Mouse (Mus musculus): ENCODE results near the gene Ncaph. TPM values are rescaled to one million over a fixed set of nuclear protein-coding genes. Genes with fewer than 3 reads are reported as not detected.
"Not testable (repeated sequence)": the region's sequence is repeated elsewhere in the genome, so short reads cannot be mapped to it uniquely, and the experiment has no call there.

Ncaph gene
- total and polyA plus RNA-seq, 3 experiments = 53.4 to 74.1 (median 55.3) TPM

DNA sequence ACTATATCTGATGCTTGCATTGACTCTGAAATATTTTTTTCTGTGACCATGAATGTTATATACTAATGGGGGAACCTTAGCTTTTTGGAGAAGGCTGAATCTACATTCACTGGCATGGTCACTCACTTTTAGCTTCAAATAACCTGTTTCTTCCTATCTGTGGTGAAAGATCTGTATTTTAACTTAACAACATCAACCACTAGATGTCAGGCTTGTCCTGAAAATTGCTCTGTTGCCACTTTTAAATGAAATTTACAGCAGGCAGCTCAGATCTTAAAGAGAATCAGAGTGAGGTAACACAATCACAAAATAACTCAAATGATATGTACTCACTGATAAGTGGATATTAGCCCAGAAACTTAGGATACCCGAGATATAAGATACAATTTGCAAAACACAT, 32.5 kb upstream of the Ncaph start:
- DNase-seq (ENCODE audit: extremely low read depth) = peak; percentile 68
- in situ Hi-C loops (cut with MboI; ENCODE audit: low pct_ligation_motif_present, low pct_unique_long_range_greater_than_20kb, low sequenced_read_pairs); H3K4me2 ChIP-seq (ENCODE audit: insufficient read depth, low read depth, poor library complexity, severe bottlenecking); H3K27ac ChIP-seq (ENCODE audit: insufficient read depth, low read depth); dilution Hi-C loops (cut with MboI; ENCODE audit: extremely low pct_ligation_motif_present, extremely low pct_unique_long_range_greater_than_20kb, low sequenced_read_pairs); H3K9me3 ChIP-seq (replicated peaks; ENCODE audit: low read length); H3K27me3 ChIP-seq (replicated peaks); H3K36me3 ChIP-seq (replicated peaks in 1 of 2; ENCODE audit: control insufficient read depth in 1 of 2, insufficient read depth in 1 of 2, low read length in 1 of 2); H3K4me3 ChIP-seq (replicated peaks in 1 of 3; ENCODE audit: low read depth in 2 of 3, low read length in 2 of 3, poor library complexity in 1 of 3); H3K9ac ChIP-seq (ENCODE audit: insufficient read depth, low read depth); H3K79me2 ChIP-seq (replicated peaks; ENCODE audit: control insufficient read depth, extremely low read depth, insufficient read depth, poor library complexity, severe bottlenecking): not testable (repeated sequence)
- peaks cover 2 to 15% of the 10 kb centered on the region in 2 experiments; a peak in 2 of 4 replicates for H3K4me1 ChIP-seq (ENCODE audit: control insufficient read depth in 1 of 2, insufficient read depth in 2 of 2)
- peak; percentile 40; the same call in 1 of the 2 replicates for TF ChIP-seq ZC3H11A (IDR thresholded peaks at IDR 0.05; ENCODE audit: low read depth, low read length)
- peak; percentile 70 for TF ChIP-seq RAD21 (IDR thresholded peaks at IDR 0.05; ENCODE audit: low read depth, low read length)
- peak; percentile 26; the same call in 1 of the 2 replicates for TF ChIP-seq JUND (conservative IDR thresholded peaks at IDR 0.05; ENCODE audit: low read depth, low read length)
- TF ChIP-seq CTCF (conservative IDR thresholded peaks at IDR 0.05 in 1 of 2, IDR thresholded peaks at IDR 0.05 in 1 of 2; ENCODE audit: low read depth in 2 of 2, low read length in 2 of 2) = peak; percentile 8 to 76; a peak in 2 of 4 replicates
- TF ChIP-seq SMC3 (IDR thresholded peaks at IDR 0.05; ENCODE audit: low read depth, low read length) = peak; percentile 72

GRCm38 (mm10) chr2:127165675-127166074, 31.9 kb upstream of the Ncaph start:
- Histone ChIP-seq H3K27me3 (replicated peaks) (peaks cover 3% of the 10 kb centered on the region), H3K4me2 (ENCODE audit: insufficient read depth, low read depth, poor library complexity, severe bottlenecking) (peak overlapping the region; percentile 55), H3K36me3 (replicated peaks in 1 of 2; ENCODE audit: control insufficient read depth in 1 of 2, insufficient read depth in 1 of 2, low read length in 1 of 2) (no peaks in the 10 kb centered on the region), H3K9ac (ENCODE audit: insufficient read depth, low read depth) (no peak overlapping the region; the same call in 1 of the 2 replicates), H3K4me1 (ENCODE audit: control insufficient read depth in 1 of 2, insufficient read depth in 2 of 2) (peaks cover 2 to 15% of the 10 kb centered on the region in 2 experiments; a peak in 2 of 4 replicates), H3K79me2 (replicated peaks; ENCODE audit: control insufficient read depth, extremely low read depth, insufficient read depth, poor library complexity, severe bottlenecking) (no peaks in the 10 kb centered on the region), H3K27ac (ENCODE audit: insufficient read depth, low read depth) (peak overlapping the region; percentile 77; the same call in 1 of the 2 replicates), H3K4me3 (replicated peaks in 1 of 3; ENCODE audit: low read depth in 2 of 3, low read length in 2 of 3, poor library complexity in 1 of 3) (no peak overlapping the region), H3K9me3 (replicated peaks; ENCODE audit: low read length) (no peaks in the 10 kb centered on the region)
- in situ Hi-C loops (cut with MboI; ENCODE audit: low pct_ligation_motif_present, low pct_unique_long_range_greater_than_20kb, low sequenced_read_pairs) = no loop called here
- dilution Hi-C loops (cut with MboI; ENCODE audit: extremely low pct_ligation_motif_present, extremely low pct_unique_long_range_greater_than_20kb, low sequenced_read_pairs) = no loop called here
- peak; percentile 85 for DNase-seq (ENCODE audit: extremely low read depth)
- TF ChIP-seq ZNF384 (IDR thresholded peaks at IDR 0.05; ENCODE audit: low read depth, low read length) (no peak), RCOR1 (conservative IDR thresholded peaks at IDR 0.05; ENCODE audit: low read depth, low read length) (0 out of 2 replicates have a peak, but pooled peaks have one; percentile 34), MYC (IDR thresholded peaks at IDR 0.05; ENCODE audit: low read depth, low read length) (0 out of 2 replicates have a peak, but pooled peaks have one; percentile 20), ELF1 (IDR thresholded peaks at IDR 0.05; ENCODE audit: low read depth, low read length) (no peak), NELFE (IDR thresholded peaks at IDR 0.05; ENCODE audit: low read depth, low read length) (no peak), RAD21 (IDR thresholded peaks at IDR 0.05; ENCODE audit: low read depth, low read length) (no peak), NRF1 (IDR thresholded peaks at IDR 0.05; ENCODE audit: low read depth, low read length) (no peak), CHD1 (IDR thresholded peaks at IDR 0.05; ENCODE audit: low read depth, low read length) (no peak), JUND (conservative IDR thresholded peaks at IDR 0.05; ENCODE audit: low read depth, low read length) (peak; percentile 57; the same call in 1 of the 2 replicates), USF2 (conservative IDR thresholded peaks at IDR 0.05; ENCODE audit: low read depth, low read length) (no peak), SMC3 (IDR thresholded peaks at IDR 0.05; ENCODE audit: low read depth, low read length) (no peak; the same call in 1 of the 2 replicates), KAT2A (IDR thresholded peaks at IDR 0.05; ENCODE audit: insufficient replicate concordance, low read length) (0 out of 2 replicates have a peak, but pooled peaks have one; percentile 64), PAX5 (IDR thresholded peaks at IDR 0.05; ENCODE audit: low read length) (no peak), MEF2A (IDR thresholded peaks at IDR 0.05; ENCODE audit: borderline replicate concordance, low read depth, low read length) (peak; percentile 69), TBP (conservative IDR thresholded peaks at IDR 0.05; ENCODE audit: low read depth, low read length) (no peak), CTCF (conservative IDR thresholded peaks at IDR 0.05 in 1 of 2, IDR thresholded peaks at IDR 0.05 in 1 of 2; ENCODE audit: low read depth in 2 of 2, low read length in 2 of 2) (no peak), IRF4 (IDR thresholded peaks at IDR 0.05; ENCODE audit: low read depth, low read length) (peak; percentile 77), POLR2A (IDR thresholded peaks at IDR 0.05; ENCODE audit: low read depth, low read length) (no peak), MAX (IDR thresholded peaks at IDR 0.05; ENCODE audit: low read length) (peak; percentile 12; the same call in 1 of the 2 replicates), JUN (IDR thresholded peaks at IDR 0.05; ENCODE audit: insufficient read depth, low read depth, low read length) (peak; percentile 67), UBTF (IDR thresholded peaks at IDR 0.05; ENCODE audit: low read depth, low read length) (no peak), ZMIZ1 (IDR thresholded peaks at IDR 0.05; ENCODE audit: low read depth, low read length) (no peak), HCFC1 (IDR thresholded peaks at IDR 0.05; ENCODE audit: low read depth, low read length) (0 out of 2 replicates have a peak, but pooled peaks have one; percentile 31), BHLHE40 (IDR thresholded peaks at IDR 0.05; ENCODE audit: low read depth, low read length) (peak; percentile 61), USF1 (IDR thresholded peaks at IDR 0.05; ENCODE audit: low read depth, low read length) (no peak), ZKSCAN1 (IDR thresholded peaks at IDR 0.05; ENCODE audit: borderline replicate concordance, low read depth, low read length) (no peak), MAFK (IDR thresholded peaks at IDR 0.05; ENCODE audit: insufficient replicate concordance, low read length) (0 out of 2 replicates have a peak, but pooled peaks have one; percentile 35), TCF12 (IDR thresholded peaks at IDR 0.05; ENCODE audit: low read depth, low read length) (0 out of 2 replicates have a peak, but pooled peaks have one; percentile 28), GABPA (IDR thresholded peaks at IDR 0.05; ENCODE audit: insufficient replicate concordance, low read depth, low read length) (no peak), EP300 (IDR thresholded peaks at IDR 0.05; ENCODE audit: low read length) (peak; percentile 78)

All from CH12.LX (cell line).